Mouse (Mus musculus) telencephalon, adult 2 months (tissue): ENCODE measurements around the gene Cpeb1.
A peak's percentile ranks its signal among the peaks of the same experiment; 100 is the strongest.

ENCODE experiments used
- DNase-seq: peaks from one replicate; pipeline ENCODE4 v3.0.0-alpha.2; 2011; ENCODE audit warnings: low read depth, low spot score

Gene Cpeb1

GRCm38 (mm10) chr7:81327661-81328060, 127.6 kb downstream of the Cpeb1 start:
- DNase-seq: no peak

- DNase-seq: no peak
Observed at GRCm38 (mm10) chr7:81326859-81327258, 128.4 kb downstream of the Cpeb1 start.

GRCm38 (mm10) chr7:81326043-81326442, 129.2 kb downstream of the Cpeb1 start:
- DNase-seq: no peak

- no peak for DNase-seq
Observed at GRCm38 (mm10) chr7:81321776-81322175, 133.5 kb downstream of the Cpeb1 start.

DNA sequence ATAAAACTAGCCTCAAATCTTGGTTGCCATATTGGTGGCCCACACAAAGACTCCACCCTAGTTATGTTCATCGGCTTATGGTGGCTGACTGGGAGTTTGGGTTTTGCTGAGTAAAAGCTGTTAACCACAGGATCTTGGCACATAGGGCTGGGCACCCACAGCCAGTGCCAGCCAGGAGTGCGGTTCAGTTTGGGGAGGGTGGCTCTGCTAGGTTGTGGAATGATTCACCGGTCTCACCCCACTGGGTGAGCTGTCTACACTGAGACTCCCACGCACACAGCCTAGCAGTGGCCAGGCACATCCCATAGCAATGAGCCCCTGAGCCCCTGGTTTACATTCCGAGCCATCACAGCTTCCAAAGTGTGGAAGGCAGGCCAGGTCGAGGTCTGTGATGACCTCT, 135.5 kb downstream of the Cpeb1 start:
- no peak for DNase-seq

DNA sequence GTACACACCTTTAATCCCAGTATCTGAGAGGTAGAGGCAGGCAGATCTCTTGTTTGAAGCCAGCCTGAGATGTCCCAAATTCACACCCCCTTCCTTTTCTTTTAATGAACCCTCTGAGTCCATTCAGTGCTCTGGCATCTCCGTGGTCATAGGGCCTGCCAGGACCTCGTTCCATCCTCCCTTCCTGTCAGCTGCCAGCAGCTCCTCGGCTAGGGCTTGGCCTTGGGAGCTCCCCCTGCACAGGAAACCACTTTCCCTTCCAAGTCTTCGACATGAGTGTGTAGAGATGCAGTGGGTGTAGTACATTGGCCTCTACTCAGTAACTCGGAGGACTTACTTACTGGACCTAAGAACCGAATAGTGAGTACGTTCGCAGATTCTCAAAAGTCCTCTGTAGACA, 139.7 kb downstream of the Cpeb1 start:
- no peak for DNase-seq

- no peak for DNase-seq
Observed at GRCm38 (mm10) chr7:81311581-81311980, 143.7 kb downstream of the Cpeb1 start.

DNA sequence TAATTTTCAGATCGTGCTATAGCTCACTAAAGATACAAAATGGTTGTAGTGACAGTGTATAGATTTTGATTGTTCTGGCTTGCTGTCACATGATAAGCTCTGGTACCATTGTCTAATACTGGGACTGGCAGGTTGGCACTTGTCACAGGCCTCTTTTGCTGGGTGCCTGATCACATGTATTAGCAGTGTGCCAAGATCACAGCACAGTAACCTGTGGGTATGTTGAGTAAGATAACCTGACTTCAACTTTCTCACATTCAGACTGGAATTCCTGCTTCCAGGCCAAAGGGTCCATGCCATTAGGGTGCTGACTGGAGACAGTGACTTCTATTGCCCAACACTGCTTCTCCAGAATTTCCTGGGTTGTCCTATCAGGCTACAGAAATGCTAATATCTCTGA, 144.1 kb downstream of the Cpeb1 start:
- no peak for DNase-seq

GRCm38 (mm10) chr7:81309247-81309646, 146.0 kb downstream of the Cpeb1 start:
- DNase-seq: no peak

GRCm38 (mm10) chr7:81307735-81308134, 147.5 kb downstream of the Cpeb1 start:
- DNase-seq: peak; percentile 63

GRCm38 (mm10) chr7:81304675-81305074, 150.6 kb downstream of the Cpeb1 start:
- DNase-seq: peak; percentile 66

DNA sequence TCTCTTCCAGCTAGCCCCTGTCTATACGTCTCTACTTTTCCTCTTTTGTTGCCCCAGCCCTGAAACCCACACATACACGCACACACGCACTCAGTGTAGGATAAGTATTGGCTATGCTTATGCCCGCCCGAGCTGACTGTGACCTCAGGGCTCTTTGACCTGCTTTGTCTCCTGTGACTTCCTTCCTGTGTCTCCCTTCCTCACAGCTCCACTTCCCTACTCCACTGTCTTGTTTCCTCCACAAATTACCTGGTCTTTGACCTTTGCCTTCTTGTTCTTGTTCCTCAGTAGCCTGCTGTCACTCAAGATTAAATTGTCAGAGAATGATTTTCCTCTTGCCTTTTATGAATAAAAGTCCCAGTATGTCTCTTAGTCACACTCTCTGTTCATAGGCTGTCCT, 151.2 kb downstream of the Cpeb1 start:
- DNase-seq: no peak

- no peak for DNase-seq
Observed at GRCm38 (mm10) chr7:81303682-81304081, 151.6 kb downstream of the Cpeb1 start.

DNA sequence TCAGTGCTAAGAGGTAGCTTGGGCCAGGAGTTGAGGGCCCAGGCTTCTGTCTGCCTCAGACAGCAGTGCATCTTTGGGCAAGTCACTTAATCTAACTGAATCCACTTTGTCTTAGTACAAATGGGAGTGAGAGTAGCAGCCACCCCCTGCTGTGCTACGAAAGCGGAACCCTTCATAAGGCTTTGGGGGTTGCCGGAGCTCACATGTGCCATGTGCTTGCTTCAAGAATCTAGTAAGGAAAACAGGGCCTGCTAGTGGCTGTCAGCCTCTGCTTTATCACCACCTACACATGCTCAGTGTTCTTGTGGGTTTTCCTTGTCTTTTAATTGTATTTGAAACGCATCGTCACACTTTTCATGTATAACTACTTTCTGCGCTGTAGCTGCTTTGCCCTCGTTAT, 153.9 kb downstream of the Cpeb1 start:
- DNase-seq: peak; percentile 33

- no peak for DNase-seq
Observed at GRCm38 (mm10) chr7:81298206-81298605, 157.1 kb downstream of the Cpeb1 start.
